Mouse (Mus musculus): ENCODE data around the gene Abcb4.
"Not testable (repeated sequence)": the region's sequence is repeated elsewhere in the genome, so short reads cannot be mapped to it uniquely, and the experiment has no call there.

Gene Abcb4

GRCm38 (mm10) chr5:9000006-9000405, 106.5 kb downstream of the Abcb4 start:
- not testable (repeated sequence) for DNase-seq

- DNase-seq = not testable (repeated sequence)
These were observed 113.1 kb downstream of the Abcb4 start for GRCm38 (mm10) chr5:9006585-9006984.

Measured in cerebellum, postnatal 14 days (tissue).